Mouse (Mus musculus) heart, postnatal 0 days (tissue): ENCODE measurements around the gene Zdhhc8.

Experiments
- CTCF ChIP-seq: IDR thresholded peaks from 2 replicates; pipeline ENCODE4 v1.5.1; 2016; ENCODE audit warnings: antibody characterized with exemption, control low read depth, low read depth
- EP300 ChIP-seq: IDR thresholded peaks from 2 replicates; pipeline ENCODE4 v1.6.1; 2016; ENCODE audit warnings: antibody characterized with exemption, low read depth

DNA sequence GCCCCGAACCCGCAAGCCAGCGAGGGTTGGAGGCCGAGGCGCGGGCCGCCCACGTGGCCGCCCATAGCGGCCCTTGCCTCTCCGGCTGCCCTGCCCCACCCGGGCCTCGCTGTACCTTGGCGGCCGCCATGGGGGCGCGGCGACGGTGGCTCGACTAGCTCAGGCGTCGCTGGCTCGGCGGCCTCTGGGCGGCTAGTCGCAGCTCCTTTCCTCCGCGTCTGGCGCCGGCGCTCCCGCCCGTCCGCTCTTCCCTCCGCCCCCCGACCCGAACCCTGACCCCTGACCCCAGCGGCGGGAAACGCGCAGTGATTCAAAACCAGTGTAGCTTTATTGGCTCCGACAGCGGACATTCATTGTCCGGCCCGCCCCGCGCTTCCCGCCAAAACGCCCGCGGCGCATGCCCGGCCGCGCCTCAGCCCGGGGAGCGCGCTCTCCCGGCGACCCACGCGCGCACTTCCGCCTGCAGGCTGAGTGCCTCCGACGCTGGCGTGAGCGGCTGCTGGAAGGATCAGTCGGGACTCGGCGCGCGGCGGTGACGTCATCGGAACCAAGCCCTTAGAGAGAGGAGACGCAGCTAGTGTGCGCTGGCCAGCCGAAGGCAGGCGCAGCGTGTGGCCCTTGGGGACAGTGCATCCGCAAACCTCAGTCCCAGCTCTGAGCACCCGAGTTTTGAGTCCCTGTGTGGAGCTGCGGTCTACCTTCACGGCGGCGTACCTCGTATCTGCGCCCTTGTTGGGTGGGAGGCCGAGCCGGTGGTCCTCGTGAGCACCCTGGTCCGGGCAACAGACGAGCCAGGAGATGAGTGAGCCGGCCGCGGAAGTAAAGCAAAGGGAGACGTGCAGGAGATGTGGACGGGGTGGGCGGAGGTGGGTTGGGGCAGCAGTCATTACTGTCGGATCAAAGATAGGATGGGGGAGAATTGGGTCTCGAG is 13.8 kb upstream of the Zdhhc8 start, which contains the start of the genes Trmt2a and Ranbp1:
- no peak for TF ChIP-seq CTCF
- TF ChIP-seq EP300 = peak; percentile 94; the same call in 1 of the 2 replicates
